Mouse (Mus musculus) forebrain, embryonic 10.5 days (tissue): ENCODE data around the gene Svbp. TPM values are rescaled to one million over a fixed set of nuclear protein-coding genes. Genes with fewer than 3 reads are reported as not detected.

Experiments
- DNase-seq: peaks from one replicate; pipeline ENCODE4 v3.0.0-alpha.2; 2017; ENCODE audit warnings: low spot score; ENCODE audit errors: extremely low spot score
- H3K27ac ChIP-seq: fragments of 300-500 bp; sonication (generic); 2 replicates; pipeline ENCODE4 v1.5.1; 2016; ENCODE audit warnings: mild to moderate bottlenecking
- H3K27me3 ChIP-seq: fragments of 300-500 bp; sonication (generic); 2 replicates; pipeline ENCODE4 v1.6.1; 2016; ENCODE audit warnings: mild to moderate bottlenecking; ENCODE audit not compliant: poor library complexity, severe bottlenecking
- H3K36me3 ChIP-seq: fragments of 300-500 bp; sonication (generic); replicated peaks from 2 replicates; pipeline ENCODE4 v1.6.1; 2016; ENCODE audit warnings: mild to moderate bottlenecking, moderate library complexity
- H3K4me1 ChIP-seq: fragments of 300-500 bp; sonication (generic); 2 replicates; pipeline ENCODE4 v1.6.1; 2016
- H3K4me3 ChIP-seq: fragments of 300-500 bp; sonication (generic); 2 replicates; pipeline ENCODE4 v1.5.1; 2016; ENCODE audit warnings: mild to moderate bottlenecking, moderate library complexity
- H3K9me3 ChIP-seq: fragments of 300-500 bp; sonication (generic); 2 replicates; pipeline ENCODE4 v1.6.1; 2016; ENCODE audit warnings: mild to moderate bottlenecking, moderate library complexity
- WGBS: fragments of 180-500 bp; shearing (Covaris S2); methylation state at CpG from one replicate; pipeline ENCODE4 v1.1.7; 2016; 5-methylcytosine and 5-hydroxymethylcytosine counted together
- polyA plus RNA-seq: library from polyadenylated mRNA; unstranded; fragments of >200 nt; fragmentation: Nextera tagmentation; extraction: Ambion mirVana; gene quantifications from 2 replicates; pipeline ENCODE4 v1.2.1, GENCODE M21; 2016

Gene Svbp
- 126 and 138 TPM in 2 replicates for polyA plus RNA-seq

GRCm38 (mm10) chr4:119194909-119195581, at the start of gene Svbp:
TSS of gene Svbp (plus strand) at chr4:119195306.
- Histone ChIP-seq H3K27ac (peak within 1 kb of the TSS; percentile 93), H3K9me3 (no peaks in the 10 kb centered on the region), H3K27me3 (no peaks in the 10 kb centered on the region), H3K36me3 (peaks cover 11% of the 10 kb centered on the region; the same call in 1 of the 2 replicates), H3K4me1 (peaks cover 35% of the 10 kb centered on the region), H3K4me3 (peak within 1 kb of the TSS; percentile 84)
- under 1% methylated on average over 47 of the region's 47 CpGs for WGBS
- DNase-seq: peak; percentile 91

- Histone ChIP-seq H3K27ac (no peak overlapping the region), H3K27me3 (peaks cover 14% of the 10 kb centered on the region; the same call in 1 of the 2 replicates), H3K9me3 (no peaks in the 10 kb centered on the region), H3K4me1 (peaks cover 14% of the 10 kb centered on the region), H3K4me3 (no peak overlapping the region), H3K36me3 (no peaks in the 10 kb centered on the region)
- WGBS: 92% methylated on average over 7 of the region's 7 CpGs
- DNase-seq: no peak
These were observed 48.3 kb upstream of the Svbp start for GRCm38 (mm10) chr4:119146816-119147215.

- H3K9me3 ChIP-seq: no peaks in the 10 kb centered on the region
- H3K27me3 ChIP-seq: peaks cover 14% of the 10 kb centered on the region; the same call in 1 of the 2 replicates
- no peak for DNase-seq
- no peak overlapping the region for H3K27ac ChIP-seq
- no peak overlapping the region for H3K4me3 ChIP-seq
- 92% methylated on average over 5 of the region's 5 CpGs for WGBS
- H3K36me3 ChIP-seq: no peaks in the 10 kb centered on the region
- peaks cover 12% of the 10 kb centered on the region for H3K4me1 ChIP-seq
These were observed 47.8 kb upstream of the Svbp start for GRCm38 (mm10) chr4:119147347-119147746.

GRCm38 (mm10) chr4:119148741-119149140, 46.4 kb upstream of the Svbp start:
- Histone ChIP-seq H3K4me1 (peaks cover 9% of the 10 kb centered on the region), H3K36me3 (no peaks in the 10 kb centered on the region), H3K27me3 (0 out of 2 replicates have a peak, but pooled peaks cover 4% of the 10 kb centered on the region), H3K4me3 (no peak overlapping the region), H3K27ac (no peak overlapping the region), H3K9me3 (no peaks in the 10 kb centered on the region)
- 91% methylated on average over 11 of the region's 11 CpGs for WGBS
- DNase-seq: no peak

- H3K27me3 ChIP-seq: no peaks in the 10 kb centered on the region
- H3K9me3 ChIP-seq: no peaks in the 10 kb centered on the region
- no peaks in the 10 kb centered on the region for H3K36me3 ChIP-seq
- H3K4me3 ChIP-seq: no peak overlapping the region
- peak; percentile 38 for DNase-seq
- H3K27ac ChIP-seq: no peak overlapping the region
- 35% methylated on average over 2 of the region's 2 CpGs for WGBS
- no peaks in the 10 kb centered on the region for H3K4me1 ChIP-seq
These were observed 37.9 kb upstream of the Svbp start for GRCm38 (mm10) chr4:119157186-119157585.

GRCm38 (mm10) chr4:119157891-119158290, 37.2 kb upstream of the Svbp start:
- DNase-seq: no peak
- WGBS: 85% methylated on average over 5 of the region's 5 CpGs
- no peaks in the 10 kb centered on the region for H3K4me1 ChIP-seq

GRCm38 (mm10) chr4:119161358-119161757, 33.7 kb upstream of the Svbp start:
- no peaks in the 10 kb centered on the region for H3K27me3 ChIP-seq
- no peak for DNase-seq
- H3K36me3 ChIP-seq: no peaks in the 10 kb centered on the region
- no peak overlapping the region for H3K27ac ChIP-seq
- H3K9me3 ChIP-seq: no peaks in the 10 kb centered on the region
- H3K4me1 ChIP-seq: no peaks in the 10 kb centered on the region
- WGBS: 83% methylated on average over 3 of the region's 3 CpGs
- no peak overlapping the region for H3K4me3 ChIP-seq

More at GRCm38 (mm10) chr4:119157891-119158290, 37.2 kb upstream of the Svbp start:
- H3K27me3 ChIP-seq: no peaks in the 10 kb centered on the region
- H3K27ac ChIP-seq: no peak overlapping the region
- no peaks in the 10 kb centered on the region for H3K36me3 ChIP-seq
- H3K4me3 ChIP-seq: no peak overlapping the region
- H3K9me3 ChIP-seq: no peaks in the 10 kb centered on the region

GRCm38 (mm10) chr4:119162990-119163389, 32.1 kb upstream of the Svbp start:
- H3K9me3 ChIP-seq: no peaks in the 10 kb centered on the region
- no peak overlapping the region for H3K27ac ChIP-seq
- H3K4me3 ChIP-seq: no peak overlapping the region
- no peaks in the 10 kb centered on the region for H3K4me1 ChIP-seq
- peaks cover 2% of the 10 kb centered on the region for H3K36me3 ChIP-seq
- H3K27me3 ChIP-seq: no peaks in the 10 kb centered on the region
- WGBS: 69% methylated on average over 4 of the region's 4 CpGs
- DNase-seq: no peak

- Histone ChIP-seq H3K36me3 (peaks cover 31% of the 10 kb centered on the region), H3K27ac (no peak overlapping the region), H3K4me1 (peaks cover 8% of the 10 kb centered on the region), H3K4me3 (no peak overlapping the region), H3K27me3 (no peaks in the 10 kb centered on the region), H3K9me3 (no peaks in the 10 kb centered on the region)
- 82% methylated on average over 7 of the region's 7 CpGs for WGBS
- DNase-seq: no peak
These were observed 29.2 kb upstream of the Svbp start for GRCm38 (mm10) chr4:119165916-119166315.

GRCm38 (mm10) chr4:119167068-119167467, 28.0 kb upstream of the Svbp start:
- WGBS: 86% methylated on average over 4 of the region's 4 CpGs
- H3K9me3 ChIP-seq: no peaks in the 10 kb centered on the region
- no peak for DNase-seq
- peaks cover 37% of the 10 kb centered on the region for H3K36me3 ChIP-seq
- peaks cover 8% of the 10 kb centered on the region for H3K4me1 ChIP-seq
- no peaks in the 10 kb centered on the region for H3K27me3 ChIP-seq
- H3K27ac ChIP-seq: no peak overlapping the region
- H3K4me3 ChIP-seq: no peak overlapping the region

GRCm38 (mm10) chr4:119167663-119168062, 27.4 kb upstream of the Svbp start:
- WGBS: 11% methylated on average over 4 of the region's 4 CpGs
- Histone ChIP-seq H3K27ac (no peak overlapping the region), H3K27me3 (no peaks in the 10 kb centered on the region), H3K36me3 (peaks cover 37% of the 10 kb centered on the region), H3K9me3 (no peaks in the 10 kb centered on the region), H3K4me3 (no peak overlapping the region), H3K4me1 (peaks cover 11% of the 10 kb centered on the region)
- DNase-seq: peak; percentile 82

GRCm38 (mm10) chr4:119172919-119173650, 22.0 kb upstream of the Svbp start:
- DNase-seq: no peak
- 51% methylated on average over 18 of the region's 18 CpGs for WGBS
- Histone ChIP-seq H3K27ac (peak overlapping the region; percentile 92), H3K4me1 (peaks cover 24% of the 10 kb centered on the region), H3K36me3 (peaks cover 34% of the 10 kb centered on the region), H3K27me3 (no peaks in the 10 kb centered on the region), H3K9me3 (no peaks in the 10 kb centered on the region), H3K4me3 (peak overlapping the region; percentile 84)

GRCm38 (mm10) chr4:119173851-119174453, 21.2 kb upstream of the Svbp start, which contains the start of gene Zfp691:
TSS of gene Zfp691 (minus strand) at chr4:119174195.
- Histone ChIP-seq H3K27ac (peak within 1 kb of the TSS; percentile 92), H3K36me3 (peaks cover 25% of the 10 kb centered on the region), H3K9me3 (no peaks in the 10 kb centered on the region), H3K4me1 (peaks cover 24% of the 10 kb centered on the region), H3K27me3 (no peaks in the 10 kb centered on the region), H3K4me3 (peak within 1 kb of the TSS; percentile 84)
- under 1% methylated on average over 40 of the region's 40 CpGs for WGBS
- DNase-seq: peak; percentile 91
